ENCODE assay signal across 13 mouse cellular contexts in the genomic region with DNA sequence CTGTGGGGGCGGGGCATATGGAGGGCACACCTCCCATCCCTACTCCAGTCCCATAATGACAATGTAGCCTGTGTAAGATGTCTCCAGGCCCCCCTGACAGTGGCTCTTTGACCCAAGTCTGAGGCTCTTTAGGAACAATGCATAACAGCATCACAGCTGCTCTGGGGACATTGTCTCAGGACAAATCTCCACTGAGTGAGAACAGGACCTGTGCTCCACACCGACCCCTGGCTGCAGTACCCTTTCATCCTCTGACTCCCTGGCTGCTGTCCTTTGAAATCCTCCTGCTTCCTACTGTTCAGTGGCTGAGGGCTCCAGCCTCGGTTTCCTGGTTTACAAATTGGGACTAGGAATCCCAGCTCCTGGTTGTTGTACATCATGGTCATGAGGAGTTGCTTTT.
DNase-seq lines count a peak whose midpoint lies in the region; ATAC-seq and TF ChIP-seq lines count a peak whose summit lies in the region.
"Had no signal": no experiment of that assay in that cellular context is flagged by ENCODE, and none has a peak within 500 bp of the region (broad histone marks: within the 10 kb centered on the region; RNA-seq: fewer than 3 reads in every experiment).

No protein-coding gene starts in this region.

- TF ChIP-seq EP300 in heart, postnatal 0 days (IDR thresholded peaks at IDR 0.05; ENCODE audit: low read depth): no peak
- TF ChIP-seq EP300 in liver, embryonic 14.5 days (IDR thresholded peaks at IDR 0.05; ENCODE audit: low read depth): no peak

- no peaks in the 10 kb centered on the region for H3K27me3 ChIP-seq in heart, postnatal 0 days (ENCODE audit: control insufficient read depth, insufficient read depth, low read length)
- no peaks in the 10 kb centered on the region for H3K27me3 ChIP-seq in liver, embryonic 14.5 days (ENCODE audit: control insufficient read depth, insufficient read depth, low read length)
- no peaks in the 10 kb centered on the region; the same call in 1 of the 2 replicates for H3K27me3 ChIP-seq in liver, embryonic 12.5 days (replicated peaks)
- H3K27me3 ChIP-seq in limb, embryonic 15.5 days: no peaks in the 10 kb centered on the region

- DNase-seq in heart, postnatal 0 days (ENCODE audit: low spot score): no peak
- DNase-seq in heart, postnatal 36 days: no peak
- DNase-seq in liver, embryonic 14.5 days (ENCODE audit: low read depth in 3 of 3, low spot score in 3 of 3): no peak
- peak; percentile 11 for DNase-seq in ES-CJ7 (ENCODE audit: low read depth, low spot score)
- no peak for DNase-seq in right cerebral cortex, postnatal 25 days
- no peak for DNase-seq in cerebellum, adult 11 months
- DNase-seq: adrenal gland, adult 2 months; layer of hippocampus, postnatal 36 days; right cerebral cortex, postnatal 14 days had no signal

- H3K9me3 ChIP-seq in heart, postnatal 0 days (replicated peaks; ENCODE audit: control insufficient read depth, low read length): no peaks in the 10 kb centered on the region
- no peaks in the 10 kb centered on the region for H3K9me3 ChIP-seq in liver, embryonic 14.5 days (ENCODE audit: control insufficient read depth, low read length)
- no peaks in the 10 kb centered on the region for H3K9me3 ChIP-seq in liver, embryonic 12.5 days (replicated peaks)
- H3K9me3 ChIP-seq in limb, embryonic 15.5 days: no peaks in the 10 kb centered on the region
- H3K9me3 ChIP-seq: heart, embryonic 10.5 days; megakaryocyte, embryonic 14.5 days had no signal

- intact Hi-C loops in heart, postnatal 36 days (cut with DNase I): no loop called here

- H3K4me2 ChIP-seq in heart, postnatal 0 days (ENCODE audit: low read depth, low read length): no peak overlapping the region
- H3K4me2 ChIP-seq in liver, embryonic 14.5 days (ENCODE audit: low read depth): no peak overlapping the region
- no peak overlapping the region for H3K4me2 ChIP-seq in liver, embryonic 12.5 days
- H3K4me2 ChIP-seq in limb, embryonic 15.5 days: no peak overlapping the region

- peaks cover 7% of the 10 kb centered on the region; the same call in 1 of the 2 replicates for H3K4me1 ChIP-seq in heart, postnatal 0 days (ENCODE audit: control insufficient read depth, insufficient read depth)
- no peaks in the 10 kb centered on the region for H3K4me1 ChIP-seq in liver, embryonic 14.5 days (replicated peaks; ENCODE audit: control insufficient read depth in 2 of 2, insufficient read depth in 2 of 2, low read length in 1 of 2)
- no peaks in the 10 kb centered on the region for H3K4me1 ChIP-seq in liver, embryonic 12.5 days
- no peaks in the 10 kb centered on the region for H3K4me1 ChIP-seq in limb, embryonic 15.5 days

- no peak overlapping the region for H3K4me3 ChIP-seq in heart, postnatal 0 days (ENCODE audit: low read depth, low read length)
- no peak overlapping the region for H3K4me3 ChIP-seq in liver, embryonic 14.5 days (ENCODE audit: insufficient read depth in 1 of 2, low read depth in 2 of 2, low read length in 2 of 2)
- no peak overlapping the region for H3K4me3 ChIP-seq in liver, embryonic 12.5 days
- no peak overlapping the region for H3K4me3 ChIP-seq in limb, embryonic 15.5 days
- H3K4me3 ChIP-seq: heart, embryonic 10.5 days; megakaryocyte, embryonic 14.5 days had no signal

- ATAC-seq in heart, postnatal 0 days (ENCODE audit: insufficient read depth, low read depth): peak; percentile 33; the same call in 1 of the 2 replicates
- ATAC-seq in liver, embryonic 14.5 days (ENCODE audit: insufficient read depth): no peak
- no peak for ATAC-seq in liver, embryonic 12.5 days
- ATAC-seq in limb, embryonic 15.5 days (ENCODE audit: insufficient number of reproducible peaks, low FRiP score, low TSS enrichment, low read depth): 0 out of 2 replicates have a peak, but pooled peaks have one; percentile 22

- 52% methylated on average over 3 of the region's 3 CpGs for WGBS in heart, postnatal 0 days
- WGBS in liver, embryonic 14.5 days (ENCODE audit: insufficient replicate concordance): 32% methylated on average over 3 of the region's 3 CpGs
- 40% methylated on average over 3 of the region's 3 CpGs for WGBS in liver, embryonic 12.5 days (ENCODE audit: insufficient replicate concordance)
- 50% methylated on average over 3 of the region's 3 CpGs for WGBS in limb, embryonic 15.5 days

- H3K27ac ChIP-seq in heart, postnatal 0 days (ENCODE audit: low read depth): no peak overlapping the region
- H3K27ac ChIP-seq in liver, embryonic 14.5 days: no peak overlapping the region
- H3K27ac ChIP-seq in liver, embryonic 12.5 days: no peak overlapping the region
- no peak overlapping the region for H3K27ac ChIP-seq in limb, embryonic 15.5 days
- H3K27ac ChIP-seq: heart, embryonic 10.5 days had no signal

- H3K36me3 ChIP-seq in heart, postnatal 0 days (replicated peaks; ENCODE audit: control insufficient read depth, insufficient read depth, low read length): no peaks in the 10 kb centered on the region
- no peaks in the 10 kb centered on the region for H3K36me3 ChIP-seq in liver, embryonic 14.5 days (replicated peaks; ENCODE audit: control insufficient read depth, insufficient read depth, low read depth)
- no peaks in the 10 kb centered on the region for H3K36me3 ChIP-seq in liver, embryonic 12.5 days
- H3K36me3 ChIP-seq in limb, embryonic 15.5 days: no peaks in the 10 kb centered on the region
- H3K36me3 ChIP-seq: heart, embryonic 10.5 days had no signal

- H3K9ac ChIP-seq in heart, postnatal 0 days (replicated peaks; ENCODE audit: low read depth, low read length): no peak overlapping the region
- no peak overlapping the region for H3K9ac ChIP-seq in liver, embryonic 14.5 days (replicated peaks)
- no peak overlapping the region for H3K9ac ChIP-seq in liver, embryonic 12.5 days
- H3K9ac ChIP-seq in limb, embryonic 15.5 days: no peak overlapping the region

- peak; percentile 30 for TF ChIP-seq CTCF in heart, postnatal 0 days (IDR thresholded peaks at IDR 0.05; ENCODE audit: low read depth)
- peak; percentile 41 for TF ChIP-seq CTCF in liver, embryonic 14.5 days (IDR thresholded peaks at IDR 0.05; ENCODE audit: low read depth)

Comparison
In these comparisons a context has a peak if more than half of its experiments do, and no peak if none do; other contexts are left out.
1. ATAC-seq: peak in heart, postnatal 0 days (single experiment) and limb, embryonic 15.5 days (single experiment); none in liver, embryonic 14.5 days (single experiment) and liver, embryonic 12.5 days (single experiment).